Mouse (Mus musculus) 416B (cell line): ENCODE data around the gene Olfr668.
"Not testable (repeated sequence)": the region's sequence is repeated elsewhere in the genome, so short reads cannot be mapped to it uniquely, and the experiment has no call there.

Experiments
- DNase-seq: peaks from one replicate; pipeline ENCODE4 v3.0.0; 2011; ENCODE audit warnings: low read depth

Gene Olfr668

GRCm38 (mm10) chr7:104927957-104928356 is at the start of gene Olfr668:
Gene Olfr668 (minus strand): TSS chr7:104928057.
- no peak for DNase-seq

DNA sequence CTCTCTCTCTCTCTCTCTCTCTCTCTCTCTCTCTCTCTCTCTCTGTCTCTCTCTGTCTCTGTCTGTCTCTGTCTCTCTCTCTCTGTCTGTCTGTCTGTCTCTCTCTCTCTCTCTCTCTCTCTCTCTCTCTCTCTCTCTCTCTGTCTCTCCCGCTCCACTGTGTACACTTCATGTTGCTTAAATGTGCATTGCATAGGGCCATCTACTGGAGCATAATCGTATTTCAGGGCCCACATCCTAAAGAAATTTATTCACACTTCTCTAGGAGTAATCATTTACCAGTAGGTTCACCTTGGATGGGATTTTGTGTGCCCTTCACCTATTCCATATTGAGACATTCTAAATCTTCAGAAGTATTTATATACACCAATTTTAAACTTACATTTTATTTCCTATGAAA is 44.6 kb upstream of the Olfr668 start:
- peak; percentile 26 for DNase-seq

DNA sequence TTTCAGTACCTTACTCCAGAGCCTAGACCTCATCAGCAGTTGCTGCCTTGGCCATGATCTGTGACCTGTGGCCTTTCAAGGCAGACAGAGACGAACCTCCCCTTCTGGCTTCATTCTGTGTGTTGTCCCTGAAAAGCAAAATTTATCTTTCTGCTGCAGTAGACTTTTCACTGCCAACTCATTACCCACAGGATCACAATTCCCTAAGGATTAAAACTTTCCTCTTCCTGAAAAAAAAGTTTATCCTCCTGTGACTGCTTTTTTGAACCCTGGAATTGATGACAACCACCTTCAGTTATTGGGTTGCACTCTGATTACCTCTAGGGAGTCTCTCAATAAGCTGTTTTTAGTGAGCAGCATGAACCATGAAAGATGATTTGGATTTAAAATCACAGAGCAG is 34.7 kb upstream of the Olfr668 start, which contains the start of gene Olfr670:
Gene Olfr670, minus strand, starts transcription at position 101 of the 400 bp plus-strand sequence.
- no peak for DNase-seq

DNA sequence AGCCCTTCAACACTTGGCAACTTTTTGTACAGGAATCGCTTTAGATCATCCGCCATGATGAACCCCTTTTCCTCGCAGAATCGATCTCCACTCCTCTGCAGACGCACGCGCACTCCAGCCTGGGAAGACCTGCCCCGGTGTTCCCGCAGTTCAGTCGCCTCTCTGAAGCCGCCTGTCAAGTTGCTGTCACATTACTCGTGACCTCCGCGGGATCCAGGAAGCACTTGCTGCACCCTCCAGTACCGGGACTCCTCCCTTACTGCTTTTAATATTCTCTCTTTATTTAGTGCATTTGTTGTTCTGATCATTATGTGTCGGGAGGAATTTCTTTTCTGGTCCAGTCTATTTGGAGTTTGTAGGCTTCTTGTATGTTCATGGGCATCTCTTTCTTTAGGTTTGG is 22.4 kb upstream of the Olfr668 start:
- not testable (repeated sequence) for DNase-seq

- DNase-seq: no peak
Measured at GRCm38 (mm10) chr7:104933940-104934339, 6.1 kb upstream of the Olfr668 start, which contains the start of gene Olfr669. Gene Olfr669 (plus strand): TSS chr7:104934240.

GRCm38 (mm10) chr7:104921382-104921781 is 6.5 kb downstream of the Olfr668 start, which contains the start of gene Olfr667:
Gene Olfr667 (minus strand): TSS chr7:104921482.
- DNase-seq: no peak

- no peak for DNase-seq
Measured at GRCm38 (mm10) chr7:104895852-104896251, 32.0 kb downstream of the Olfr668 start, which contains the start of gene Olfr666. Gene Olfr666 (minus strand): TSS chr7:104895952.

- no peak for DNase-seq
Measured at GRCm38 (mm10) chr7:104877731-104878130, 50.1 kb downstream of the Olfr668 start, which contains the start of gene Olfr665. Gene Olfr665 (plus strand): TSS chr7:104878031.
